Mouse (Mus musculus): ENCODE results near the gene Cnot11. TPM values are rescaled to one million over a fixed set of nuclear protein-coding genes. Genes with fewer than 3 reads are reported as not detected.

Cnot11 gene
- 11.7 and 18.8 TPM in 2 replicates for polyA plus RNA-seq (2012; rRNA removed)

DNA sequence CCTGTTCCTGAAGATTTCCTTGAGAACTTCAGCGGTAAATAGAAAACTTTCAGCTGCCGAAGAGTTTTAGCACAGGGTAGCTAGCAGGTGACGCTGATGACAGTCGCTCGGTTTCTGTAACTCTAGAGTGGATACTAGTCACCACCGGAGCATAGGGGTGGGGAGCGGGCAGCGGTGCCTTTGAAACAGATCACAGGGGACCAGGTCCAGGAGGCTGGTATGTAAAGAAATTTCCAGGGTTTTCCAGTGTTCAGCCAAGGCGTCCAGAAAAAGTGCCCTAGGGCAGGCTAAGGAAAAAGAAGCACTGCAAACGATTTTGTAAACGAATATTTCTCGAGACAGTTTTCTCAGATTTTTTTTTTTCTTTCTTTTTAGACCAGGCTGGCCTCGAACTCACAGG, at the start of gene Cnot11:
Gene Cnot11 (plus strand): TSS at position 162 of the 400 bp plus-strand sequence.
- Histone ChIP-seq H3K27ac (ENCODE audit: insufficient read depth, low read depth, low read length) (peak within 1 kb of the TSS; percentile 67), H3K4me3 (ENCODE audit: low read depth, low read length) (peak within 1 kb of the TSS; percentile 97), H3K36me3 (ENCODE audit: control insufficient read depth, insufficient read depth, low read length) (peaks cover 14% of the 10 kb centered on the region), H3K4me1 (ENCODE audit: control insufficient read depth, insufficient read depth, insufficient read length, low read length) (peaks cover 3% of the 10 kb centered on the region; the same call in 1 of the 2 replicates), H3K27me3 (ENCODE audit: control insufficient read depth, insufficient read depth, low read length) (no peaks in the 10 kb centered on the region)
- WGBS, result 40% methylated on average over 13 of the region's 13 CpGs
- TF ChIP-seq POLR2A (IDR thresholded peaks at IDR 0.05; ENCODE audit: low read depth, low read length) (no peak), CTCF (IDR thresholded peaks at IDR 0.05; ENCODE audit: extremely low read depth, insufficient read length, insufficient replicate concordance, low read depth, low read length) (no peak)

DNA sequence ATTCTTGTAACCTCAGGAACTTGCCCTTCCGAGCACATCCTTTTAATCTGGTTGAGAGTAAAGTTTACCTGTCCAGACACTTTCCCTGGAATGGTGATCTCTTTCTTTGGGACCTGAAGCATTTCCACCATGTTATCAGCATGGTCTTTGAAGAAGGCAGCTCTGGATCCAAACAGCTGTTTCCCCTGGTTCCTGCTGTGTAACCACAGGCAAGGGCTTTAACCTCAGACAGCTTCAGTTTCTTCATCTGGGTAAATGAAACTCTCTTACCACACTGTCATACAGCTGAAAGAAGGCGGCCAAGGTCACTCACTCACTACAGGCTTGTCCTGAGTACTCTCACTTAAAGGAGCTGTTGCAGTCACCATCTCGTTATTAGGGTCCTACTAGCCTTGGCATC, 47.4 kb upstream of the Cnot11 start:
- H3K4me1 ChIP-seq (ENCODE audit: control insufficient read depth, insufficient read depth, insufficient read length, low read length), result no peaks in the 10 kb centered on the region
- WGBS, result 83% methylated on average over 3 of the region's 3 CpGs
- H3K36me3 ChIP-seq (ENCODE audit: control insufficient read depth, insufficient read depth, low read length), result no peaks in the 10 kb centered on the region
- TF ChIP-seq CTCF (IDR thresholded peaks at IDR 0.05; ENCODE audit: extremely low read depth, insufficient read length, insufficient replicate concordance, low read depth, low read length) (no peak), POLR2A (IDR thresholded peaks at IDR 0.05; ENCODE audit: low read depth, low read length) (no peak)
- H3K27me3 ChIP-seq (ENCODE audit: control insufficient read depth, insufficient read depth, low read length), result no peaks in the 10 kb centered on the region
- no peak overlapping the region for H3K27ac ChIP-seq (ENCODE audit: insufficient read depth, low read depth, low read length)
- H3K4me3 ChIP-seq (ENCODE audit: low read depth, low read length), result no peak overlapping the region

DNA sequence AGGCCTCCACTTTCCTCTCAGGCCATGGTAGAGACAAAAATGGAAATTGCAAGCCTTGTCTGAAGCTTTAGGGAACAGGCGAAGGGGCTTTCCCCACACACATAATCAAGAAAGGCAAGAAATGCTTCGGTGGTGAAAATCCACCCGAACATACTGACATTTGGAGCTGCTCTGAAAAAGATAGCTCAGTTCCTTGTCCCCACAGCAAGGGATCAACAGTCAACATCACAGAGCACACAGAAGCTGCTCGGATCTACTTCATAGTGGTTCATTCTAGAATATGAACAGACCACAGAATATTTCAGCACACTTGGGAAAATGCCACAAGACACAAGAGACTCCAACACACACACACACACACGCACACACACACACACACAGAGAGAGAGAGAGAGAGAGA, 41.6 kb upstream of the Cnot11 start:
- TF ChIP-seq CTCF (IDR thresholded peaks at IDR 0.05; ENCODE audit: extremely low read depth, insufficient read length, insufficient replicate concordance, low read depth, low read length) (no peak), POLR2A (IDR thresholded peaks at IDR 0.05; ENCODE audit: low read depth, low read length) (no peak)
- H3K27me3 ChIP-seq (ENCODE audit: control insufficient read depth, insufficient read depth, low read length), result no peaks in the 10 kb centered on the region
- 79% methylated on average over 5 of the region's 5 CpGs for WGBS
- H3K36me3 ChIP-seq (ENCODE audit: control insufficient read depth, insufficient read depth, low read length), result no peaks in the 10 kb centered on the region
- H3K27ac ChIP-seq (ENCODE audit: insufficient read depth, low read depth, low read length), result no peak overlapping the region
- H3K4me1 ChIP-seq (ENCODE audit: control insufficient read depth, insufficient read depth, insufficient read length, low read length), result no peaks in the 10 kb centered on the region
- H3K4me3 ChIP-seq (ENCODE audit: low read depth, low read length), result no peak overlapping the region

DNA sequence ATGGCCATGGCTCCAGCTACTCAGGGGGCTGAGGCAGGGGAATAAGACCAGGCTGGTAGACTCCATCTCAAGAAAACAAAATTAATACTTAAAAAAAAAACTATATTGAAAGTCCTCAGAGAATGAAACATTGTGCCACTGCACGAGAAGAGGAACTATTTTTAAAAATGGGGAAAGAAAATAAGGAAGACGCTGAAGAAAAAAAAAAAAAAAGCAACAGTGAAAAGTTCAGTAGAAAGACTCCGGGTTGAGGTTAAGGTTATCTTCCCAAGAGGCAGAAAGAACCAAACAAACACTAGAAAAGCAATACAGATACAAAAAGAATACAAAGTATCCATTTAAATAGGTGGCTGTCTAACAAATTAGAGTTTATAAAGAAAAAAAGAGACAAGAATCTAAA, 41.1 kb upstream of the Cnot11 start:
- 60% methylated on average over 3 of the region's 3 CpGs for WGBS
- no peaks in the 10 kb centered on the region for H3K27me3 ChIP-seq (ENCODE audit: control insufficient read depth, insufficient read depth, low read length)
- no peaks in the 10 kb centered on the region for H3K36me3 ChIP-seq (ENCODE audit: control insufficient read depth, insufficient read depth, low read length)
- H3K4me1 ChIP-seq (ENCODE audit: control insufficient read depth, insufficient read depth, insufficient read length, low read length), result no peaks in the 10 kb centered on the region
- TF ChIP-seq CTCF (IDR thresholded peaks at IDR 0.05; ENCODE audit: extremely low read depth, insufficient read length, insufficient replicate concordance, low read depth, low read length), result no peak
- TF ChIP-seq POLR2A (IDR thresholded peaks at IDR 0.05; ENCODE audit: low read depth, low read length), result no peak
- no peak overlapping the region for H3K27ac ChIP-seq (ENCODE audit: insufficient read depth, low read depth, low read length)
- H3K4me3 ChIP-seq (ENCODE audit: low read depth, low read length), result no peak overlapping the region

DNA sequence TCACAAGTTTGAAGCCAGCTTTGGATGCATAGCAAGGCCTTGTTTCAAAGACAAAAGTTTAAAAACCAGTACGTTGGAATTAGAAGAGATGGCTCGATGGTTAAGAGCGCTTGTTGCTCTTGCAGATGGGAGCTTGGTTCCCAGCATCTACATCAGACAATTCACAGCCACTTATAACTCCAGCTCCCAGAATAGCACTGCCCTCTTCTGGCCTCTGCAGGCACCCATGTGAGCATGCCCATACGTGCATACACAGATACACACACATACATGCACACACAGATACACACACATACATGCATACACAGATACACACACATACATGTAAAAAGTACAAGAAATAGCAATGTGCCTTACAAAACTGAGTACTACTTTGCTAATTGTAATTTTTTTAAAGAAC, 37.8 kb upstream of the Cnot11 start:
- no peak overlapping the region for H3K4me3 ChIP-seq (ENCODE audit: low read depth, low read length)
- no peaks in the 10 kb centered on the region for H3K4me1 ChIP-seq (ENCODE audit: control insufficient read depth, insufficient read depth, insufficient read length, low read length)
- WGBS, result 89% methylated on average over 4 of the region's 4 CpGs
- H3K36me3 ChIP-seq (ENCODE audit: control insufficient read depth, insufficient read depth, low read length), result no peaks in the 10 kb centered on the region
- TF ChIP-seq POLR2A (IDR thresholded peaks at IDR 0.05; ENCODE audit: low read depth, low read length) (no peak), CTCF (IDR thresholded peaks at IDR 0.05; ENCODE audit: extremely low read depth, insufficient read length, insufficient replicate concordance, low read depth, low read length) (no peak)
- H3K27ac ChIP-seq (ENCODE audit: insufficient read depth, low read depth, low read length), result no peak overlapping the region
- H3K27me3 ChIP-seq (ENCODE audit: control insufficient read depth, insufficient read depth, low read length), result no peaks in the 10 kb centered on the region

DNA sequence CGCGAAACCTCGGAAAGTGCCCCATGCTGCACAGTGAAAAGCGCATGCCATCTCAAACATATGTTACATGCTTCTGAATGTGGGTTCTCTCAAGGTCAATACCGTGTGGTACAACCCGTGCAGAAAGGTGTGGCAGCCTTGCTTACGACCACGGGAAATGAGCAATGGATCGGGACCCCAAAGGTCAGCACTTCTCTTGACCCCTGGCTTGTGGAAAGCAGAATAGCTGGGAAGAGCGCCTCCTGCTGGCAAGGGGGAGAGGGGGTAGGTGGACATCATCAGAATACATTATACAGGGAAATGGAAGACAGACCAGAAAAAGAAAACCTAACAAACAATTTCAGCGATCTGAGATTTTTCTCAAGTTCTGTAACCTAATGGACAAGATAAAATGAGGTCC, 37.0 kb upstream of the Cnot11 start:
- Histone ChIP-seq H3K4me3 (ENCODE audit: low read depth, low read length) (no peak overlapping the region), H3K27ac (ENCODE audit: insufficient read depth, low read depth, low read length) (no peak overlapping the region), H3K4me1 (ENCODE audit: control insufficient read depth, insufficient read depth, insufficient read length, low read length) (no peaks in the 10 kb centered on the region), H3K36me3 (ENCODE audit: control insufficient read depth, insufficient read depth, low read length) (no peaks in the 10 kb centered on the region), H3K27me3 (ENCODE audit: control insufficient read depth, insufficient read depth, low read length) (no peaks in the 10 kb centered on the region)
- TF ChIP-seq CTCF (IDR thresholded peaks at IDR 0.05; ENCODE audit: extremely low read depth, insufficient read length, insufficient replicate concordance, low read depth, low read length) (peak; percentile 44; the same call in 1 of the 2 replicates), POLR2A (IDR thresholded peaks at IDR 0.05; ENCODE audit: low read depth, low read length) (no peak)
- 79% methylated on average over 11 of the region's 11 CpGs for WGBS

DNA sequence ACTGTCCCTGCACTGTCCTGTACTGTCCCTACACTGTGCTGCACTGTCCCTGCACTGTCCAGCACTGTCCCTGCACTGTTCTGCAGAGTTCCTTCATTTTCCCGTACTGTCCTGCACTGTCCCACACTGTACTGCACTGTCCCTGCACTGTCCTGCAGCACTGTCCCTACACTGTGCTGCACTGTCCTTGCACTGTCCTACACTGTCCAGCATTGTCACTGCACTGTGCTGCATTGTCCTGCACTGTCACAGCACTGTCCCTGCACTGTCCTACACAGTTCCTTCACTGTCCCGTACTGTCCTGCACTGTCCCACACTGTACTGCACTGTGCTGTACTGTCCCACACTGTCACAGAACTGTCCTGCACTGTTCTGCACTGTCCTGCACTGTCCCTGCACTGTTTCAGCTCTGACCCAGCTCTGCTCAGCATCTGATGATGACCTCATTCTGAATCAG, 35.3 kb upstream of the Cnot11 start:
- no peaks in the 10 kb centered on the region for H3K36me3 ChIP-seq (ENCODE audit: control insufficient read depth, insufficient read depth, low read length)
- no peak overlapping the region for H3K4me3 ChIP-seq (ENCODE audit: low read depth, low read length)
- 74% methylated on average over 2 of the region's 2 CpGs for WGBS
- no peaks in the 10 kb centered on the region for H3K4me1 ChIP-seq (ENCODE audit: control insufficient read depth, insufficient read depth, insufficient read length, low read length)
- H3K27me3 ChIP-seq (ENCODE audit: control insufficient read depth, insufficient read depth, low read length), result no peaks in the 10 kb centered on the region
- no peak for TF ChIP-seq CTCF (IDR thresholded peaks at IDR 0.05; ENCODE audit: extremely low read depth, insufficient read length, insufficient replicate concordance, low read depth, low read length)
- no peak for TF ChIP-seq POLR2A (IDR thresholded peaks at IDR 0.05; ENCODE audit: low read depth, low read length)
- H3K27ac ChIP-seq (ENCODE audit: insufficient read depth, low read depth, low read length), result no peak overlapping the region
